Mouse (Mus musculus): ENCODE data around the gene Gm26620.

Gm26620 gene

DNA sequence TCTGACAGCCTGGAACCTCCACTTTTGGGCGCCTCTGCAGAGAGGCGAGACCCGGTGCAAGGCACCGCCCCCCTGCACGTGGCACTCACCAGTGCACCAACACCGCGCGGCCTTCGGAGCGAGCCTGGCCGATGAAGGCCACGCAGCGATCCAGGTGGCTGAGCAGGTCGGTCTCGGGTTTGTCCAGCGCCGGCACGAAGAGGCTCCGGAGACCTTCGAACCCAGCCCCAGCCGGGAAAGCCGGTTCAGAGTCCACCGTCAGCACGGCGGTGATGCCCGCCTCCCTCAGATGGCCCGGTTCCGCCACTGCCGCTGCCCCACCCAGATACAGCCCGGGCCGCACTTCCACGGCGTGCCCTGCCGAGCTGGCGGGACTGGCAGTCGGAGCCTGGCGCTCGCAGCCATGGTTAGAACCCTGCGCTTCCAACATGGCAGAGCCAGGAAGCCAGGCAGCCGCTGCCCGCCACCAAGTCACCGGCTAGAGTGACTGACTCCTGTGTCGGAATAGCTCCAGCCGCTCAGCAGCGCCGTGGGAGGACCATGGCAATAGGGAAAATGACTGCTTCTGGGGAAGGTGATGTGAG is at the start of gene Gm26620, which contains the start of gene Dusp12:
Gm26620 (plus strand) TSS at position 88 of the 584 bp plus-strand sequence.
Dusp12 (minus strand) TSS at position 563 of the 584 bp plus-strand sequence.
- peak; percentile 90 for DNase-seq

DNA sequence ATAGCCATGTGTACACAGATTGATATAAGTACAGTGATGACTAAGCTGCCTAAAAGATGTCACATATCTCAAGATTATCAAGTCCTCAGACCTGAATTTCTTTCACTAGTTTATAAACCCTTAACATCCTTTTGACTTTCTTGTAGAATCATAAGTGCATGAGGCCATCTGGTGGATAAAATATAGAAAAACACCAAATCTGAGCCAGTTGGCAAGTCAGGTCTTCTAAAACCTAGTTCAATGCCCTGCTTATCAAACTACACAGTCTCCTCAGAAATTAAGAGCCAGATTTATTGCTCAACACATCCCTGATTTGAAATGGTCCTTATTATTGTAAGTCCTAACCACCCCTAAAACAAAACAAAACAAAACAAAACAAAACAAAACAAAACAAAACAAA is 45.2 kb upstream of the Gm26620 start:
- no peak for DNase-seq

DNA sequence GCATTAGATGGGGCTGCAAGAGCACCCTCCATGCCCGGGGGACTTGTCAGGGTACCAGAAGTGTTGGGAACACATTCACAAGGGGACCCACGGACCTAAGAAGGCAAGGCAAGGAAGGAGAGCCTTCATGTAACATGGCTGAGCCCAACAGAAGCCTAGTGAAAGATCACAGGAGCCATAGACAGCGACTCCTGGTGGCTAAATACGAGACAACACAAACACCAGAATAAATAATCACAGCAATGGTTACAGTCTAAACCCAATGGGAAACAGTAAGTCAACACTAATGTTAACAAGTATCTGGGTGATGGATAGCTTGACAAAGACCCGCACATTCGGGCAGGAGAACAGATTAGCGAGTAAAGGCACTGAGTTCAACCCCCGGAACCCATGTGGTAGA is 40.5 kb upstream of the Gm26620 start:
- DNase-seq: peak; percentile 26

DNA sequence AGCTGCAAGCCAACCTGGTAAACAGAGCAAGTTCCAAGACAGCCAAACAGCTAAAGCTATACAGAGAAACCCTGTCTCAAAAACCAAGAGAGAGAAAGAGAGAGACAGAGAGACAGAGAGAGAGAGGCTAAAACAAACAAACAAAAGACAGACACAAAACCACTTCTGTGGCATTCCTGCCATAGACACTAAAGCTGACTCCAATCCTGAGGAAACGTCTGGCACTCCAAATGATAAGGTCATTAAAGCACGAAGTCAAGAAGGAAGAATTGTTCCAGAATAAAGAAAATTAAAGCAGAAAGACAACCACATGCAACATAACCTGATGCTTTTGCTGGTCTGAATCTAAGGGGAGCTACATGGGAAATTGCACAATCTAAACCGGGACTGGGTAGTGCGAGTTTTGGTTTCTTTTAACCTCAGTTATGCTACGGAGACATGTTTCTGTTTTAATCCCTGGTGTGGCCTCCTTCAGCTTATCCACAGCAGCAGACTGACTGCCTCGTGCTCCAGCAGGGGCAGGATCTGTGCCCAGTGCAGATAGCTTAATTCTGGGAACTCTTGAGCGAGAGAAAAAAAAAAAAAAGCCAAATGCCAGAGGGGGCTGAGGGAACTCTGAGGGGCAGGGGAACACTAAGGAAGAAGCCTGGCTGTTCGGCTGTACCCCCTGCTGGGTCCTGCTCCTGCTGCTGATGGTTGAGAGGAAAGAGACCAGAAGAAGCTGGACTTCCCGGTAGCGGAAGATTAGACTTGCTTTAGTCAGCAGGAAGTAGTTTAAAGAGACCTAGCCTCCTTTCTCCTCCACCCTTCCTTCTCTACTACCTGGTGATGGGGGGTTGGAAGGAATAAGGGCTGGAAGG is 39.2 kb upstream of the Gm26620 start:
- no peak for DNase-seq

DNA sequence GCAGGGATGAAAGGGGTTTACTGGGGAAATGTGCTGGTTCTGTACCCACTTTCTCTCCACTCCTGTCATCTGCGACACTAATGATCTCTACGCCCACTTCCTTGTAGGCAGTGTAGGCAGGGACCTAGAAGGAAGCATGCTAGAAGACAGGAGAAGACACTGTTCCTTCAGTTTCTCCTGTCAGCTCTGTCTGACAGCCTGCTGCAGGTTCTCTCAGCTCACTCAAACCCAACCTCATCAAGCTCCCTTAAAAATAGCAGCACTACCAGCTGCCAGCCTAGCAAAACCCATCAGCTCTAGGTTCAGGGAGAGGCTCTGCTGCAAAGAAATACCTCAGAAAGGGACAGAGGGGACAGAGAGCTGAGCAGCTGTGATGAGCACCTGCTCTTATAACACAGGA is 34.9 kb upstream of the Gm26620 start:
- DNase-seq: no peak

DNA sequence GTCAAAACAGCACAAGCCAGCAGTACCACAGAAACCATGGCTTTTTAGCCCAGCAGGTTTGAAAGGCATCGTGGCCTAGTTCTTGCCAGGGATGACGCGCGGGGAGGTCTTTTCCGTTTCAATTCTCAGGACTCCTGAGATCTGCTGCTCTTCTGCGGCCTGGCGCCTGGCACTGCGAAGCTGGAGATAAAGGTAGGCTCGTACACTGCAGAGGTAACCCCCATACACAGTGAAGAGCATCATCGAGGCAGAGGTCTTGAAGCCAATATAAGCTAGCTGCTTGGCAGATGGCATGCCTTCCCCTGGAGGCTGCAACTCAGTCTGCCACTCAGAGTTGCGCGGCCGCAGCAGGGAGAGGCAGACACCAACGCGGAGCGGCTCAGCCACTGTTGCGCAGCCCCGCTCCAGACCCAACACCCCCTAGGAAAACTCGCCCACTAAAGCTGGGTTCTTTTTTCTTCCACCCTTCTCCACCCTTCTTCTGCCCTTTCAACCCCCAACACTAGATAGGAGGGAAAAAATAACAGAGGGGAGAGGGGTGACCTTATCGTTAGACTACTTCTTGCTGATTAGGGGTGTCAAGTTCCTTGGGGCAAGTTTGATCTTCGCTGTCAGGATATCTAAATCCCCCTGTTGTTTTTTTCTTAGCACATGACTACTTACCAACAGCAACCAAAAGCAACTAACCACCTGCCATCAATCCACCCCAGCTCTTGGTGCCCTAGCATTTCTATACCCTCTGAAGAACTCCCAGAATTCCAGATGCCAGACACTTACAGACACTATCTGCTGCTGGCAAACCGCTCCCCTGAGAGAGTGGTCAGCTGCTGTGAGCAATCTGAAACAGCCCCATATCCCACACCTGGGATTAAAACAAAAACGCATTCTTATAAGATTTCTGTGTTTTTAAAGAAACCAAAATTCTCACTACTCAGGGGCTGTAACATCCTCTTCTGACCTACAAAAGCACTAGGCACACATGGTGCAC is 33.9 kb upstream of the Gm26620 start:
- DNase-seq: no peak

DNA sequence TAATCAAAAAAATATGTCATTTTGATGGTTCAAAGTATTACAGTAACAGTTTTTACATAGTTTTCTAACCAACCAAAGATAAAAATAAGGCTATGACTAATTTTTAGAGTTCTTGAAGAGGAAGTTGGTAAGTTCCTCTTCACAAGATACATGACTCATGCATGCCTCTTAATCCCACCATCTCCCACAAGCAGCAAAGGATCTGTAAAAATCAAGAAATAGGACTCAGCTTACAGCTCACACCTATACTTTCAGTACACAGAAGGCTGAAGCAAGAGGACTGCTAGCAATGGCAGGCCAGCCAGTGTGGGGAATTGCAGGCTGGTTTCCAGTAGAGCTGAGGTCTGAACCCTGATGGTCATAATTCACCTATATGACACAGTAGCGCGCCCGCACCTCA is 31.3 kb upstream of the Gm26620 start:
- no peak for DNase-seq

DNA sequence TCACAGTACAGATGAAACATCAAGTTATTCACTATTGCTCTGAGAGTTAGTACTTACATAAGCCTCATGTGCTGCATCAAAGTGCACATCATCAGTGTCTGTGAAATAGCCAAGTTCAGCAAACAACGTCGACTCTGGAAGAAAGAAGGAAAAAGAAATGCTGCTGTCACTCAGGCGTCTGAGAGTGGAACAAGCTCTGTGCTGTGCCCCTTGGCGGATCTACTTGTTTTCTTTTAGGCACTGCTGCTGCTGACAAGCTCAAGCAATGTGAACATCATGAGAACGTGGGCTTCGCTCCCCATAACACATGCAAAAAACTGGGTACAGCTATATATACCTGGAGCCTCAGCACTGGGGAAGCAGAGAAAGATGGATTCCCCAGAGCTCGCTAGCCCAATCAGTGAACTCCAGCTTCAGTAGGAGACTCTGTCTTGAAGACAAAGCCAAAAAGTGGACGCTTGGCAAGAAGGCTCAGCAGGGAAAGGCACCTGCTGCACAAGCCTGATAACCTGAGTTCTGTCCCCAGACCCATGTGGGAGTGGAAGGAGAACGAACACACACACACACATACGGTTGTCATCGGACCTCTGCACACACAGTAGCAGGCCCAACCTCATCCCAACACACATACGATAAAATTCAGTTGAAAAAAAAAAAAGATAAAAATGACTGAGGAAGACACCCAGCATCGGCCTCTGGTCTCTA is 29.7 kb upstream of the Gm26620 start:
- DNase-seq: no peak

DNA sequence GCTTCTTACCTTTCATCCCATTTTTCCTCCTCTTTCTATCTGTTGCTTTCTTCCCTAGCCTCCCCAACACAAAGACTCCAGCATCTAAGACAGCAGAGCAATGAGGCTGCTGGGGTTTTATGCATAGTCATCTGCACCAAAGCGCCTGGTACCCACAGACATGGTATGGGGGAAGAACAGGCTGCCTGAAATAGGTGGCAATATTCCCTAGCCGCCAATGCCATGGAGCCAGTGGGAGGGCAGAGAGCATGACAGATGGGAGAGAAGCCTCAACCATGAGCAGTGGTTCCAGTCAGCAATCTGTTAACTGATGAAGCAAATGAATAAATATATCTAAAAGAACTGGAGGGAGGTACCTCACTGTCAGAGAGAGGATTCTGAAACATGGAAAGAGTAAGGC is 27.5 kb upstream of the Gm26620 start:
- DNase-seq: no peak

DNA sequence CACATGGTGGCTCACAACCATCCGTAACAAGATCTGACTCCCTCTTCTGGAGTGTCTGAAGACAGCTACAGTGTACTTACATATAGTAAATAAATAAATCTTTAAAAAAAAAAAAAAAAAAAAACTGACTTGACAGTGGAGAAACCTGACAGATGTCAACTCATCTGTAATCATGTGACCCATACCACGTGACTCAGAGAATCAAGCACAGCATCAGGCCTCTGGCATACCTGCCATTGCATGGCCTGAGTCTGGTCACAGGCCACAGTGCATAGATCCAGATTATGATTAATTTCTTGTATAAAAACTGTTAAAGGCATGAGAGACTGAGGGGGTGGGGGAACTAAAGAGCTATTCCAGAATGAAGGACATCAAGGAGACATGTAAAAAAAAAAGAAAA is 26.0 kb upstream of the Gm26620 start:
- DNase-seq: no peak

DNA sequence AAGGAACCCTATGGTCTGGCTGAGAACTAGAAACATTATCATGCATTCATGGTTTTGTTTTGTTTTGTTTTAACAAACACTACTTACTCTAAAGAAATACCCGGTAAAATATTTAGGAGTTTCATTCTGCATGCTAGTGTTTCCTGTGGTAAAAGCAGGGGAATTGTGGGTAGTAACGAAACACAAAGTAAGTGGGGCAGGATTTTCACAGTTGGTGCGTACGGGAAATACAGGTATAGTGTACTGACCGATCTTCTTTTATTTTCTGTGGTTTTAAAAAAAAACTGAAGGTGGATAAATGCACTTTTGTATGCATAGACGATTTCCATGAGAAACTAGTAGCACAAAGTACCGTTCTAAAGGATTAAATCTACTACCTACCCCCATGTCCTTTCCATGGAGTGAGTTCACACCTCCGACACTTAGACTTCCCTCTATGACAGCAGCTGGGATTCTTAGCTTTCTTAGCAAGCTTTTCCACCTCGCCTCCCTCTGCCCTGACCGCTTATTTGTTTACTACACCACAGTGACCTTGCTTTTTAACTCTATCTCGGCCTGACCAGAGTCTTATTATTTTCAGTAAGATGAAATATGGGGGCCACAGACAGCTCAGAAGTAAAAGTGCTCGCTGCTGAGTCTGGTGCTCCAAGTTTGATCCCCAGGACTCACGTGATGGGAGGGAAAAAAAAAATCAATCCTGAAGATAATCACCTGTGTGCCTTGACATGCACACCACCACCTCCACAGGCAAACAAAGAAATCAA is 23.0 kb upstream of the Gm26620 start:
- DNase-seq: no peak

DNA sequence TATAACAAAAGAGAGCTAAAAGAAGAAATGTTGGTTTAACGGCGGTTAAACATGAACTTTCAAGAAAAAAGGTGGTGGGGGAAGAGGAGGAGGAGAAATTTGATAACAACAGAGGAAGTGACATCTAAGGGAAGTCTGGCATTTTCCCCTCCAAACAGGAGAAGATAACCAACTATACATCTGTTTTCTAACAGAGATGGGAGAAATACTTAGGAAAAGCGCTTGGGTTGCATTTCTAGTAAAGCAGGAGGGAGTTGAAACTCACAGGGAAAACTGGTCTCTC is 22.5 kb upstream of the Gm26620 start:
- DNase-seq: no peak

DNA sequence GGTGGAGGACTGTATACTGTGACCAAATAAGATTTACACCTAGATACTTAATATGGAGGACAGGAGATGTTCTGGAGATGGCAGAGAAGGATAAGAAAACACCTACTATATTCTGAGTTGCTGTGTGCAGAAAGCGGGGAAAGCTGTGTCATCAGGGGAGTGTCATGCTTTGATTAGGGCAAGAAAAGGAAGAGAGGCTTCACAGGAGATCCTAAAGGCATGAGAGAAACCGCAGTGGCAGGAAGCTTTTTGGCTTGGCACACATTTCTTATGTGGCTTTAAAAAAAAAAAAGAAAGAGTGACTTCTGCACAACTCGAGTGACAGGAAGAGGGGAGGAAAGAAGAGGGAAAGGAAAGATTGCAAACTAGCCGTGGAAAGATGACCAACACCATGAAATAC is 21.8 kb upstream of the Gm26620 start:
- DNase-seq: no peak

DNA sequence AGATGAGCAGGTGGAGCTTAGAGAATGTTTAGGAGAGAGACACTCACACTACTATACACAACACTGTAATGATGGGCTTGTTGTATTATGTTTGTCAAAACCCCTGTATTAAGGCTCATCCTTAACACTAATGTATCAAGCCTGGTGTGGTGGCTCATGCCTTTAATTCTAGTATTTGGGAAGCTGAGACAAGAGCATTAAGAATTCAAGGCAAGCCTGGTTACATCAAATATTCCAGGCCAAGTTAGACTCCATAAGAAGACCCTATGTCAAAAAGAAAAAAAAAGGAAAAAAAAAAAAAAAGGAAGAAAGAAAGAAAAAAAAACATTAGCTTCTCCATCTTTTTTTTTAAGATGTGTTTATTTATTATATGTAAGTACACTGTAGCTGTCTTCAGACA is 20.6 kb upstream of the Gm26620 start:
- no peak for DNase-seq

DNA sequence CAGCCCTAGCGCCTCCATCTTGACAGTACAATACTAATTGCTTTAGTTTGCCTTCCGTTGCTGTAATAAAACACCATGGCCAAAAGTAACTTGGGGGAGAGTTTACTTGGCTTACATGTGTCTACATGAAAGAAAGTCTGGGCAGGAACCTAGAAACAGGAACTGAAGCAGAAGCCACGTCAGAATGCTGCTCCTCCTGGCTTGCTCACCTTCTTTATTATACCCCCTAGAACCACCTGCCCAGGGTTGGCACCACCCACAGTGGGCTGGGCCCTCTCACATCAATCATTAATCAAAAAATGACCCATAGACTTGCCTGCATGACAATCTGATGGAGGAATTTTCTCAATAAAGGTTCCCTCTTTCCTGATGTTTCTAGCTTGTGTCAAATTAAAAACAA is 20.1 kb upstream of the Gm26620 start:
- DNase-seq: no peak

DNA sequence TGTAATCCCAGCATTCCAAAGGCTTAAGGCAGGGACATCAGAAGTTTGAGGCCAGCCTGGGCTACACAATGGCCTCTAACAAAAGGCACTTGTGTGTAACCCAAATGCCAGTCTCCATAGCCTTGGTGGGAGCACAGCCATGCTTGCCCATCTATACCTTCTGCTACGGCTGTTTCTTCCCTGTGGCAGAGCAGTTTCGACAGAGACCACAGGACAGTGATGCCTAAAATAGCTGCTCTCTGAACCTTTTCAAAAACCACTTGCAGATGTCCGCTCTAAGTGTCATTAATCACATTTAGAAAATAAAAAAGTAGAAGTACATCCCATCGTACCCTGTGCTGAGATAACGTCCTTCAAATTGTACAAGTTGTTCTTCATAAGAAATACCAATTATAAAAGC is 19.5 kb upstream of the Gm26620 start:
- DNase-seq: no peak

DNA sequence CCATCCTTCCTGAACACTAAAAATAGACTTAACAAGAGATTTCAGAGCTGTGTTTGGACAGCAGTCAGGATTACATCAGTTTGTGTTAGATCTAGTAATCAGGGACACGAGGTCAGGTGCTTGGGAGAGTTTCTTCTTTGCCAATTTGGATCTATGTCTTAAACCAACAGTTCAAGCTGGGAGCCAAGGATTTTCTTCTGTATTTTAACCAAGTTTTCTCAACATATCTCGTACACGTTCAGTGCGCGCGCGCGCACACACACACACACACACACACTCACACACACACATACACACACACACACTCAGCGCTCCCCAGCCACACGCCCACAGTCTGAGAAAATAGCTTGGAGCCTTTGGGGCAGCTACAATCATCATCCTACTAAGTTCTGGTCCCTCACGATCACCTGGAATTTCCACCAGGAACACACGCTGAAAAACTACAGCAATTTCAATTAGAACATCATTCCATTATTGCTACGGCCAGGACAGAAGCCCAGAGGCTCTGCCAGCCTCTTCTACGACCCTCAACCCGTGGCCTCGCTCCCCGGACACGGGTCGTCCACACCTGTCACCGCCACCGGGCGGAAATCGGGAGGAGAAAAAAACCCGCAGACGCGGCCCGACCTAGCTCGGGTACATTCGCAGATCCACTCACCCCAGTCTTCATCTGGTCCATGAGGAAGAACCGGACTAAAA is 17.7 kb upstream of the Gm26620 start:
- peak; percentile 34 for DNase-seq

DNA sequence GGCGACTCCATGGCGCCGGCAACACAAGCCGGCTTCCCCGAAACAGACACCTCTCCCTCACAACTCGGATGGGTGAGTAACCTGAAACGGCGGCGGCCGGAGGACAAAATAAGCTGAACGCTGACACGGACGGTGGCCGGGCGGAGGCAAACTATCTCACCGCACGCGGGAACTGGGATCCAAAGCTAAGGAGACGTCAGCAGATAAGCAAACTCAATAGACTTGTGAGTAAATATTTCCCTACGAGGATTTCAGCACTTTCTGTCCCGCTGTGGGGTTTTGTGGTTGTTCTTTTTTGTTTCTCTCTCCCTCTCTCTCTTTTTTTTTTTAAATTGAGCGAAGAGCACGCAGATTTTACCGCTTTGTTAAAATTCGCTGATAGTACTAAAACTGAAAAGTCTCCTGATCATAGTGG is 17.2 kb upstream of the Gm26620 start, which contains the start of gene Atf6:
Atf6 (minus strand) TSS at position 81 of the 415 bp plus-strand sequence.
- DNase-seq: peak; percentile 96

DNA sequence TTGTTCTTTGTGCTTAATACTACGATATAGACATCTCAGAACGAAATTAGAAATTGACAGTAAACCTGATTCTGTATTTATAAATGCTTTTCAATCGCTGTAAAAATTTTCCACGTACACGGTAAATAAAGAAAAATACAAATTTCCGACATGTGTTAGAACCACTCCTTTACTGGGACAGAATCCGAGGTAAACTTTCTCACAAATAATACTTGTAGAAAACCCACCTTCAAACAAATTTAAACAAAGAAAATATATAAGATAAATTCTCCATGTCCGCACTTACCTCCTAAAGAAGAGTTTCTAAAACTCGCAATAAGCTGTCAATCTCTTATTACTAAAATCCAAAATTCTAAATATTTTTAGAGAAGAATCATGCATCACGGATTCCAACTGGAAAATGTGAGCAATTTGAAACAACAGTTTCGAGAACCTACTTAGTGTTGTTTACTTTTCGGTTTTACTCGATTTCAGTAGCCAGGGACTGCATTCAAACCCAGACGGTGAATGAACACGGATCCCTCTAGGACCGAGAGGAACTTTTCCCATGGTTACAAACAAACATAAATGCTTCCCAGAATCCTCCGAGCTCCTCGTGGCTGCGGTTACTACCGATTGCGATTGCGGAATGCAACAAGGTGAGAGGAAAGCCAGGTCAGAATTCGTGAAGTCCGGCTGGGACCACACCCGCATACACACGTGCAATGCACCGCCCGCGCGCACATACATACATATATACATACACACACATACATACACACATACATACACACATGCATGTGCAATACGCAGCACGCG is 16.6 kb upstream of the Gm26620 start:
- peak; percentile 78 for DNase-seq

DNA sequence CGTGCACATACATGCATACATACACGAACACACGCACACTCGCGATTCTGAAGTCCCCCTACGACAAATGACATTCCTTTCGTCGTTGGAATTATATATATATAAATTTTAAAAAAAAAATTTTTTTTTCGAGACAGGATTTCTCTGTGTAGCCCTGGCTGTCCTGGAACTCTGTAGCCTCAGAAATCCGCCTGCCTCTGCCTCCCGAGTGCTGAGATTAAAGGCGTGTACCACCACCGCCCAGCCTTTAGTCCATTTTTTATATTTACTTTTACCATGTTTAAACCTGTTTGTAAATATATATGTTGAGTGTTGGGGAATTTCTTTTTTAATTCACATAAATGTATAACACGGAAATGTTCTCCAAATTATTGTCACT is 16.0 kb upstream of the Gm26620 start:
- DNase-seq: no peak

DNA sequence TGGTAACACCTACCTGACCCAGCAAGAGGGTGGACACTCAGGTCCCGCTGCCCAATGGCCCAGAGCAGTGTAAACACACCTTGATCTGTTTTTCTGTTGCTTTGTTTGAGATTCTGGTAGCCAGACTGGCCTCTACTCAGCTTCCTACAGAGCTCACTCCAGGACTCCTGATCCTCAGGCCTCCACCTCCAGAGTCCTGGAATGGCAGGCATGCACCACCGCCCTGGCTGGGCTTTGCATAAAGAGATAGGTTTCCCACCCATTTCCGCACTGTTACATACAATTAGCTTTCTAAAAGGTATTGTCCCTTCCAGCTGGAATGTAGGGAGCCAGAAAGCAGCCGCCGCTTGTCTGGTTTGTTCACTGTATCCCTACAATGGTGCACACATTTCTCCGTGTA is 13.5 kb upstream of the Gm26620 start:
- no peak for DNase-seq

Measured in kidney, postnatal 10 days (tissue).